Mouse (Mus musculus): ENCODE data around the gene Tmem29. TPM values are rescaled to one million over a fixed set of nuclear protein-coding genes. Genes with fewer than 3 reads are reported as not detected.

Tmem29 gene
- polyA plus RNA-seq, 1 experiment from 2014 or later, result 41.5 TPM

Other genes starting within 250 kb of the Tmem29 start
- gene Alas2, start 88.2 kb upstream of the Tmem29 start, polyA plus RNA-seq (2014; fragmentation: Nextera tagmentation; extraction: Ambion mirVana), result 25.8 and 28.1 TPM in 2 replicates
- gene Pfkfb1, start 129.1 kb upstream of the Tmem29 start, polyA plus RNA-seq (2014; fragmentation: Nextera tagmentation; extraction: Ambion mirVana), result 6.9 and 9.5 TPM in 2 replicates
- 17.5 and 20.9 TPM in 2 replicates for gene Apex2, start 130.7 kb upstream of the Tmem29 start, polyA plus RNA-seq (2014; fragmentation: Nextera tagmentation; extraction: Ambion mirVana)
- 32.4 and 34.5 TPM in 2 replicates for gene Tro, start 198.4 kb upstream of the Tmem29 start, polyA plus RNA-seq (2014; fragmentation: Nextera tagmentation; extraction: Ambion mirVana)